Mouse (Mus musculus): Measurements from ENCODE around the gene Lcp1.

The Lcp1 gene

DNA sequence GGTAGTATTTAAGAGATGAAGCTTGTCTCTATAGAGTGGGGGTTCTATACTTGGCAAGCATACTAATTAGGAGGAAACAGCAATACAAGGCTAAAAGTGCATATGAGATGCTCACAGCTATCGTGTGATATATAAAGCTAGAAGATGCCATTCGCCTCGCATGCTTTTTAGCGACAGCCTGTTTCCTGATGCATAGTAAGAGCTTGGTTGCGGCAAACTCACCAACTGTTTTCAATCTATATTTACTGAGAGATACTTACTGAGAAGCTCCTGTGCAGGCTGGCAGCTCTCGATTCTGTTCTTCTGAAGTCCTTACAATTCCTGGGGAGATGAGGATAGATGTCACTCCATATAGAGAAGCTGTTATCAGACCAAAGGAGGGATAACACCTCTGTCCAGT is 148.8 kb downstream of the Lcp1 start:
- no peak for DNase-seq (ENCODE audit: low spot score in 2 of 2)

DNA sequence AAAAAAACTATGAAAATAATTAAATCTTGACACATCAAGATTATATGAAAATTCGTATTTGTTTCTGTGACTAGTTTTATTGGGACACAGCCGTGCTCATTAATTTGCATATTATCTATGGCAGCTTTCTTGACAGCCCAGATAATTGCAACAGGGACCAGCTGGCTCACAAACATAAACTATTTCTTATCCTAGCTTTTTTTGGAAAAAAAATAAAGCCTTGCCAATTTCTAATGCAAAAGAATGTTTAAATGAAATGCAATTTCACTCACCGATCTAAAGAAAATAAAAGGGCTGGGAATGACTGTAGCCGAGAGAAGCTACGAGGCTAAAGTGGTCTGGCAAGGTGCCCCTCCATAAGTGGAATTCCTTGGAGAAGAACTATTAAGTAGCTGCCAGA is 149.5 kb downstream of the Lcp1 start:
- no peak for DNase-seq (ENCODE audit: low spot score in 2 of 2)

Data from right cerebral cortex, adult 2 months (tissue).